Mouse (Mus musculus): ENCODE measurements around the gene Psmd11. TPM values are rescaled to one million over a fixed set of nuclear protein-coding genes. Genes with fewer than 3 reads are reported as not detected.
"Not testable (repeated sequence)": the region's sequence is repeated elsewhere in the genome, so short reads cannot be mapped to it uniquely, and the experiment has no call there.

Psmd11 gene
- polyA plus RNA-seq, 1 experiment from 2014 or later, result 215 TPM

DNA sequence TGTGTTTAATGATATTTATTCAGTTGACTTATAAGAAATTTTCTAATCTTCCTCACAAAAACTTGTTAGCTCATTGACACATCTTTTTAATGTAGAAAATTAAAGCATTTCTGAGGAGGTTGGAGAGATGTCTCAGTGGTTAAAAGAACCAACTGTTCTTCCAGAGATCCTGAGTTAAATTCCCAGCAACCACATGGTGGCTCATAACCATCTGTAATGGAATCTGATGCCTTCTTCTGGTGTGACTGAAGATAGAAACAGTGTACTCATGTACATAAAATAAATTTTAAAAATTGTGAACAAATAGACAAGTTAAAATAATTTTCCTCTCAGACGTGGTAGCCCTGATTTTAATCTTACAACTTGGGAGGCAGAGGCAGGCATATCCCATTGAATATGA lies 38.5 kb upstream of the Psmd11 start:
- no peaks in the 10 kb centered on the region for H3K27me3 ChIP-seq (ENCODE audit: control insufficient read depth, insufficient read depth, low read length)
- H3K4me3 ChIP-seq (ENCODE audit: low read depth, low read length), result no peak overlapping the region
- H3K9me3 ChIP-seq (replicated peaks; ENCODE audit: control insufficient read depth, low read length), result no peaks in the 10 kb centered on the region
- H3K4me1 ChIP-seq (ENCODE audit: control insufficient read depth, insufficient read depth, low read length), result peaks cover 7% of the 10 kb centered on the region
- H3K27ac ChIP-seq (ENCODE audit: low read depth, low read length), result no peak overlapping the region
- no peak overlapping the region for H3K4me2 ChIP-seq
- peaks cover 34% of the 10 kb centered on the region for H3K36me3 ChIP-seq (ENCODE audit: control insufficient read depth, insufficient read depth, low read length)
- WGBS (ENCODE audit: insufficient replicate concordance), result 81% methylated on average over 1 of the region's 1 CpGs
- no peak overlapping the region for H3K9ac ChIP-seq (ENCODE audit: low read depth, low read length)
- ATAC-seq (replicated peaks; ENCODE audit: insufficient number of reproducible peaks, low FRiP score, low TSS enrichment), result no peak

DNA sequence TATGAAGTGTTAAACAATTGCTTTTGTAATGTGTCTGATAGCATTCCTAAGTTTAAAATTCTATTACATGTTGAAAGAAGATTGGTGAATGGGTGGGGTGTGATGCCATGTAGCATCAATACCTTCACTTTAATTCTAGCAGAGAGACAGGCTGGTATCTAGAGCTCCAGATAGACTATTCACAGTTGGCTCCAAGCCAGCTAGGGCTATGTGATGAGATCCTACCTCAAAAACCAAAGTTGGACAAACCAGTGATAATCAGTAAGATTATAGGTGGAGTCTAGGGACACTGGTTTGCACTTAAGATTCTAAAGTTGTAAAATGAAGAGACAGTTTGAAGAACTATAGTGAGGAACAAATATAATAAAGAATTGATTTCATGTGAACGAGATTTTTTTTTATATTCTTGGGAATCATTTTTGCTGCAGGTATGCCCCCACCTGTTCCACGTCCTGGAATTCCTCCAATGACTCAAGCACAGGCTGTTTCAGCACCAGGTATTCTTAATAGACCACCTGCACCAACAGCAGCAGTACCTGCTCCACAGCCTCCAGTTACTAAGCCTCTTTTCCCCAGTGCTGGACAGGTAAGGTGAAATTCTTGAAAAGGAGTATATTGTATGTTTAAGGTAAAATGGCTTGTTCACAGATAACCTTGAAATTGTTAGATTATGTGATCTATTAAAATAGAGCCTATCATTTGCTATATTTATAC lies 36.9 kb upstream of the Psmd11 start:
- H3K4me2 ChIP-seq, result no peak overlapping the region
- H3K4me3 ChIP-seq (ENCODE audit: low read depth, low read length), result no peak overlapping the region
- no peak overlapping the region for H3K27ac ChIP-seq (ENCODE audit: low read depth, low read length)
- no peaks in the 10 kb centered on the region for H3K27me3 ChIP-seq (ENCODE audit: control insufficient read depth, insufficient read depth, low read length)
- 93% methylated on average over 2 of the region's 2 CpGs for WGBS (ENCODE audit: insufficient replicate concordance)
- H3K9me3 ChIP-seq (replicated peaks; ENCODE audit: control insufficient read depth, low read length), result no peaks in the 10 kb centered on the region
- H3K9ac ChIP-seq (ENCODE audit: low read depth, low read length), result no peak overlapping the region
- peaks cover 45% of the 10 kb centered on the region for H3K36me3 ChIP-seq (ENCODE audit: control insufficient read depth, insufficient read depth, low read length)
- H3K4me1 ChIP-seq (ENCODE audit: control insufficient read depth, insufficient read depth, low read length), result 0 out of 2 replicates have a peak, but pooled peaks cover 3% of the 10 kb centered on the region
- ATAC-seq (replicated peaks; ENCODE audit: insufficient number of reproducible peaks, low FRiP score, low TSS enrichment), result no peak

DNA sequence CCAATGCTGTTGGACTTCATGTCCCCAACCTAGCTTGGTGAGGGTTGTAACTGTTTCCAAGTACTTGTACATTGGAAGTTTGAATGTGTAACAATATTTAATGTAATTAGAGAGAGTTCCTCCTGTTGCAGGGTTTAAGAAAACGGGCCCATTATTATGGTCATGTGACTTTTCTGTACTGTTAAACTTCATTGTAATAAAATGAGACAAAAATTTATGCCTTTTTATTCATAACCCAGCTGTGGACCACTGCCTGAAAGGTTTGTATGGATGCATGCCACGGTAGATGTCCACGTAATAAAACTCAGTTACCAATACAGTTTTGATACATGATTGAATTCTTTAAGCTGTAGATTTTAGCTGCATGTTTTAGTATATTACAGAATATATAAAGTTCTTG lies 32.5 kb upstream of the Psmd11 start:
- 96% methylated on average over 3 of the region's 3 CpGs for WGBS (ENCODE audit: insufficient replicate concordance)
- ATAC-seq (replicated peaks; ENCODE audit: insufficient number of reproducible peaks, low FRiP score, low TSS enrichment), result no peak
- Histone ChIP-seq H3K36me3 (ENCODE audit: control insufficient read depth, insufficient read depth, low read length) (peaks cover 41% of the 10 kb centered on the region), H3K4me2 (no peak overlapping the region), H3K4me3 (ENCODE audit: low read depth, low read length) (no peak overlapping the region), H3K27ac (ENCODE audit: low read depth, low read length) (no peak overlapping the region), H3K4me1 (ENCODE audit: control insufficient read depth, insufficient read depth, low read length) (no peaks in the 10 kb centered on the region), H3K9ac (ENCODE audit: low read depth, low read length) (no peak overlapping the region), H3K27me3 (ENCODE audit: control insufficient read depth, insufficient read depth, low read length) (no peaks in the 10 kb centered on the region), H3K9me3 (replicated peaks; ENCODE audit: control insufficient read depth, low read length) (no peaks in the 10 kb centered on the region)

DNA sequence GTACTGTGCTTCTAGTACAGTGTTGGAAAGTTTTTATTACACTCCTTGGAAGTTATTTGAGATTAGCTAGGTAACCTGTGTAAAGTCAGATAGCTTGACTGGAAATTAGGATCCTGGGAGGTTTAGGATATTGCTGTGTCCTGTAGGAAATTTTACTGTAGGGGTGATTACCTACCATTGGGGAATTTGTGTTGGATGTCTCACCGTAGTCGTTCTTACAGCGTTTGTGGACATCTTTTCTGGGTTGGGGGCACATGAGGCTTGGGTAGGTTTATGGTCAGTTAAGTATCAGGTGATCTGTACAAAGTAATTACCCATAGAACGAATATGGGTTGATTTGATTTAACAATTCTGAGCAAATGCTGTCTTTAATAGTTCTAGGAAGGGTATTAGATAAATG lies 31.8 kb upstream of the Psmd11 start:
- no peaks in the 10 kb centered on the region for H3K9me3 ChIP-seq (replicated peaks; ENCODE audit: control insufficient read depth, low read length)
- peaks cover 38% of the 10 kb centered on the region for H3K36me3 ChIP-seq (ENCODE audit: control insufficient read depth, insufficient read depth, low read length)

DNA sequence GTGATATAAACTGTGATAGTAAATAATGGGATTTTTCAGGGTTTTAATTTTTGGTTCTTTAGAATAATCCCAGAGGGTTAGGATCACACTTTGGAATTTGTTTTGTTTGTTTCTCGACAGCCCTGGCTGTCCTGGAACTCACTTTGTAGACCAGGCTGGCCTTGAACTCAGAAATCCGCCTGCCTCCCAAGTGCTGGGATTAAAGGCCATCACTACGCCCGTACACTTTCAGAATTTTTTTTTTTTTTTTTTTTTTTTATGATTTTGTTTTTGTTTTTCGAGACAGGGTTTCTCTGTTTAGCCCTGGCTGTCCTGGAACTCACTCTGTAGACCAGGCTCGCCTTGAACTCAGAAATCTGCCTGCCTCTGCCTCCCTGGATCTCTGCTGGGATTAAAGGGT lies 20.5 kb upstream of the Psmd11 start:
- not testable (repeated sequence) for H3K9me3 ChIP-seq (replicated peaks; ENCODE audit: control insufficient read depth, low read length); H3K27ac ChIP-seq (ENCODE audit: low read depth, low read length); H3K27me3 ChIP-seq (ENCODE audit: control insufficient read depth, insufficient read depth, low read length); H3K4me2 ChIP-seq; H3K4me1 ChIP-seq (ENCODE audit: control insufficient read depth, insufficient read depth, low read length); H3K9ac ChIP-seq (ENCODE audit: low read depth, low read length); H3K4me3 ChIP-seq (ENCODE audit: low read depth, low read length); ATAC-seq (replicated peaks; ENCODE audit: insufficient number of reproducible peaks, low FRiP score, low TSS enrichment)
- 90% methylated on average over 6 of the region's 6 CpGs for WGBS (ENCODE audit: insufficient replicate concordance)
- H3K36me3 ChIP-seq (ENCODE audit: control insufficient read depth, insufficient read depth, low read length), result peaks cover 26% of the 10 kb centered on the region

More for the DNA sequence above, 31.8 kb upstream of the Psmd11 start:
- Histone ChIP-seq H3K4me1 (ENCODE audit: control insufficient read depth, insufficient read depth, low read length) (no peaks in the 10 kb centered on the region), H3K27me3 (ENCODE audit: control insufficient read depth, insufficient read depth, low read length) (no peaks in the 10 kb centered on the region), H3K9ac (ENCODE audit: low read depth, low read length) (no peak overlapping the region), H3K4me2 (no peak overlapping the region), H3K27ac (ENCODE audit: low read depth, low read length) (no peak overlapping the region), H3K4me3 (ENCODE audit: low read depth, low read length) (no peak overlapping the region)
- 90% methylated on average over 4 of the region's 4 CpGs for WGBS (ENCODE audit: insufficient replicate concordance)
- no peak for ATAC-seq (replicated peaks; ENCODE audit: insufficient number of reproducible peaks, low FRiP score, low TSS enrichment)

DNA sequence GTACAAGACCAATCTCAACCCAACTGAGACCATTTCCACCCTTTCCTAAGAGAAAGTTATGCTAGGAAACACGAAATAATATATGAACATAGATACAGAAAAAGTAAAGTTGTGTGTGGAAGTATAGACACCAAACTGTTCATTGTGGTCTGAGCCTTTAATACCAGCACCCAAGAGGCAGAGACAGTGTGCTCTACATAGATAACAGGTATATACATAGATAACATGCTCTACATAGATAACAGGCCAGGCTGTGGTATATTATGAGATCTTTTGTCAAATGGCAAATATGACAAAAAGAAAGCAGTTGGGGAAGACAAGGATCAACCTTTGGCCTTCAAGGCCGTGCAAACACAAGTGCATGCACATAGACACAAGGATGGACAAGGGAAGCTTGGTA lies 18.0 kb upstream of the Psmd11 start:
- Histone ChIP-seq H3K9me3 (replicated peaks; ENCODE audit: control insufficient read depth, low read length) (no peaks in the 10 kb centered on the region), H3K36me3 (ENCODE audit: control insufficient read depth, insufficient read depth, low read length) (peaks cover 19% of the 10 kb centered on the region), H3K4me2 (no peak overlapping the region), H3K9ac (ENCODE audit: low read depth, low read length) (no peak overlapping the region), H3K27ac (ENCODE audit: low read depth, low read length) (no peak overlapping the region), H3K27me3 (ENCODE audit: control insufficient read depth, insufficient read depth, low read length) (no peaks in the 10 kb centered on the region), H3K4me3 (ENCODE audit: low read depth, low read length) (no peak overlapping the region), H3K4me1 (ENCODE audit: control insufficient read depth, insufficient read depth, low read length) (no peaks in the 10 kb centered on the region)
- ATAC-seq (replicated peaks; ENCODE audit: insufficient number of reproducible peaks, low FRiP score, low TSS enrichment), result no peak
- 84% methylated on average over 2 of the region's 2 CpGs for WGBS (ENCODE audit: insufficient replicate concordance)

DNA sequence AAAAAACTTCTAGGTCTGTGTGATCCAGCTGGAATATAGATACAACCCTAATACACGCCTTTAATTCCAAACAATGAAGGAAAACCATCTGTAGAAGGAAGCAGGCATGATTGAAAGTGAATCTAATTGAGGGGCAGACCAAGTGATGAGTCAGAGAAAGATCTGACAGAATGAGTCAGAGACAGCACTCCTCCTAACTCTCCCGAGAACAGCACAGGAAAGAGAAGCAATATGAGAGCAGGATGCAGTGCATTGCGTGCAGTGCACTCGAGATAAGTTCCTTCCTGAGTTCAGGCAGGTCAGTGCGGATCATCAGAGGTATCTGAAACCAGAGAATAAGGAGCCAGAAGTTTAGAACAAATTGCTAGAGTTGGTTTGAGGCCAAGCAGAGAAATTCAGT lies 11.3 kb upstream of the Psmd11 start:
- no peaks in the 10 kb centered on the region for H3K4me1 ChIP-seq (ENCODE audit: control insufficient read depth, insufficient read depth, low read length)

DNA sequence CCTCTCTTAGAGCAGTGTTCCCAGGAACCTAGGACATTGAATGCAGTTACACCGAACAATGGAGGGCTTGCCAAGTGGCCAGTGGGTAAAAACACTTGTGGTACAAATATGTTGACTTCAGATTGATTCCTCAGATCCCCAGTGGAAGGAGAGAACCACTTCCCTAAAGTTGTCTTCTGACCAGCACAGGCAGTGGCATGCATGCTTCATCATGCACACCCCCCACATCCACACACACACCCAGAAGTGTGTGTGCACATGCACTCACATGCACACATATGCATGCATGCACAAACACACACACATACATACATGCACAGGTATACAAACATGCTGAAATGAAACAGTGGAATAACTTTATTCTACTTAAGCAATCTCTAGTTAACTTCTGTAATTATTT lies 8.7 kb upstream of the Psmd11 start:
- Histone ChIP-seq H3K4me3 (ENCODE audit: low read depth, low read length) (no peak overlapping the region), H3K27me3 (ENCODE audit: control insufficient read depth, insufficient read depth, low read length) (no peaks in the 10 kb centered on the region), H3K4me2 (no peak overlapping the region), H3K9me3 (replicated peaks; ENCODE audit: control insufficient read depth, low read length) (0 out of 2 replicates have a peak, but pooled peaks cover 4% of the 10 kb centered on the region), H3K36me3 (ENCODE audit: control insufficient read depth, insufficient read depth, low read length) (peaks cover 11% of the 10 kb centered on the region), H3K4me1 (ENCODE audit: control insufficient read depth, insufficient read depth, low read length) (no peaks in the 10 kb centered on the region), H3K9ac (ENCODE audit: low read depth, low read length) (no peak overlapping the region), H3K27ac (ENCODE audit: low read depth, low read length) (no peak overlapping the region)
- 91% methylated on average over 1 of the region's 1 CpGs for WGBS (ENCODE audit: insufficient replicate concordance)
- no peak for ATAC-seq (replicated peaks; ENCODE audit: insufficient number of reproducible peaks, low FRiP score, low TSS enrichment)

More for the DNA sequence above, 11.3 kb upstream of the Psmd11 start:
- ATAC-seq (replicated peaks; ENCODE audit: insufficient number of reproducible peaks, low FRiP score, low TSS enrichment), result no peak
- no peak overlapping the region for H3K9ac ChIP-seq (ENCODE audit: low read depth, low read length)
- no peak overlapping the region for H3K4me3 ChIP-seq (ENCODE audit: low read depth, low read length)
- H3K27me3 ChIP-seq (ENCODE audit: control insufficient read depth, insufficient read depth, low read length), result no peaks in the 10 kb centered on the region
- H3K36me3 ChIP-seq (ENCODE audit: control insufficient read depth, insufficient read depth, low read length), result peaks cover 11% of the 10 kb centered on the region
- H3K27ac ChIP-seq (ENCODE audit: low read depth, low read length), result no peak overlapping the region
- H3K4me2 ChIP-seq, result no peak overlapping the region
- 83% methylated on average over 5 of the region's 5 CpGs for WGBS (ENCODE audit: insufficient replicate concordance)
- H3K9me3 ChIP-seq (replicated peaks; ENCODE audit: control insufficient read depth, low read length), result 0 out of 2 replicates have a peak, but pooled peaks cover 4% of the 10 kb centered on the region

All from heart, embryonic 11.5 days (tissue).